Mouse (Mus musculus) liver, embryonic 14.5 days (tissue): ENCODE data around the gene Kcnq1.

Experiments
- CTCF ChIP-seq: IDR thresholded peaks from 2 replicates; pipeline ENCODE4 v1.5.1; 2016; ENCODE audit warnings: antibody characterized with exemption, low read depth, control low read depth
- EP300 ChIP-seq: IDR thresholded peaks from 2 replicates; pipeline ENCODE4 v1.6.1; 2016; ENCODE audit warnings: antibody characterized with exemption, low read depth

DNA sequence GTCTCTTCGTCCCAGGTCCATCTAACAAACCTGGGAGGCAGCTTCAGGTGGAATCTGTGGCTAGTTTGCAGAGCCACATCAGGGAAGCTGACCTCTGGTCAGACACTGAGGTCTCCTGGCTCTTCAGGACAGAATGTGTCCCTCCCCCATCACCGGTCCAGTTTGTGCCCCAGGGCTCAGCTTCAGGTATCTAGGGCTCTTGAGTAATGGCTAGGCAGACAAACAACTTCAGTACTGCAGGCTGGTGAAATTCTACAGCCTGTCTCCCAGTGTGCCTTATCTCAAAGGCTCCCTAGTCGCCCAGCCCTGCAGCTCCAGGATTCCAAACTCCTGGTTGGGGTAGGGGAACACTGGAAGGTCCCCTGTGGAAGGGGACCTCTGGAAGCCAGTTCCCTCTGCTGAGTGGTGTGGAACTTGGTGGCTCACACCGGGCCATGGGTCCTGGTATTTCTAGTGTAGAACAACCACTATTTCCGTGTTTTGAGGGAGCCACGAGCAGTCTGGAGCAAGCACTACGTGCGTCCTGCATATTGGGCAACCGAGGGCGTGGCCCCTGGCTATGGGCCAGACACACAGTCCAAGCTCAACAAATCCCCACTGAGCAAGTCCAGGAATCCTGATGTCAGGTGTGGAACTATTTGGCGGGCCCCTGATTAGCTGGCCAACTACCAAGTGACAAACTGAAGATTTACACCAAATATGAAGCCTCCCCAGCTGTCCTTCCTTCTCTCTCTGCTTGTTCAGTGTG, 207.6 kb downstream of the Kcnq1 start:
- no peak for TF ChIP-seq CTCF
- TF ChIP-seq EP300: no peak
